23 mouse cellular contexts compared by ENCODE assay signal in the genomic region with DNA sequence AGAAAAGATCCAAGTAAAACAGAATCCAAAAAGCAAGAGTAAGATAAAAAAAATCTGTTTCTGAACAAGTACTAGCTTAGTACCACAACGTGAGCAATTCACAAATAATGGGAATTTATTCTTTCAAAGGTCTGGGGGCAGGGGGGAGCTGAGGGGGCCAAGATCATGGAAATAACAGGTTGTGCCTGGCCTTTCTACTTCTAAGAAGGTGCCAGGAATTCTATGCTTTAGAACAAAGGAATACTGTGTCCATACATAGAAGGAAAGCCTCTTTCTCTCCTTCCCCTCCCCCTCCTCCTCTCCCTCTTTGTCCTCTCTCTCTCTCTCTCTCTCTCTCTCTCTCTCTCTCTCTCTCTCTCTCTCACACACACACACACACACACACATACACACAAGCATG.
DNase-seq lines count a peak whose midpoint lies in the region; ATAC-seq lines count a peak whose summit lies in the region.
"Had no signal": no experiment of that assay in that cellular context is flagged by ENCODE, and none has a peak within 500 bp of the region (broad histone marks: within the 10 kb centered on the region; RNA-seq: fewer than 3 reads in every experiment).

No protein-coding gene starts in this region.

- H3K9ac ChIP-seq in hindbrain, embryonic 13.5 days, result no peak overlapping the region
- no peak overlapping the region for H3K9ac ChIP-seq in midbrain, embryonic 12.5 days (replicated peaks)
- H3K9ac ChIP-seq in midbrain, embryonic 16.5 days (ENCODE audit: low read depth, low read length), result no peak overlapping the region
- H3K9ac ChIP-seq in midbrain, embryonic 13.5 days (replicated peaks), result no peak overlapping the region
- H3K9ac ChIP-seq: hindbrain, embryonic 15.5 days; limb, embryonic 13.5 days; lung, embryonic 15.5 days had no signal

- no peak overlapping the region for H3K4me3 ChIP-seq in hindbrain, embryonic 10.5 days
- no peak overlapping the region for H3K4me3 ChIP-seq in hindbrain, embryonic 13.5 days
- no peak overlapping the region for H3K4me3 ChIP-seq in midbrain, embryonic 12.5 days
- H3K4me3 ChIP-seq in midbrain, embryonic 16.5 days (ENCODE audit: low read depth, low read length), result no peak overlapping the region
- H3K4me3 ChIP-seq in midbrain, embryonic 13.5 days (replicated peaks), result no peak overlapping the region
- H3K4me3 ChIP-seq: erythroblast, embryonic 14.5 days; hindbrain, embryonic 15.5 days; layer of hippocampus, adult 2 months; left cerebral cortex, adult 2 months; limb, embryonic 13.5 days; lung, embryonic 15.5 days had no signal

- WGBS in hindbrain, embryonic 10.5 days, result 24% methylated on average over 1 of the region's 1 CpGs
- WGBS in hindbrain, embryonic 13.5 days, result 21% methylated on average over 1 of the region's 1 CpGs
- WGBS in midbrain, embryonic 12.5 days, result 31% methylated on average over 1 of the region's 1 CpGs
- WGBS in midbrain, embryonic 16.5 days, result 19% methylated on average over 1 of the region's 1 CpGs
- 24% methylated on average over 1 of the region's 1 CpGs for WGBS in midbrain, embryonic 13.5 days

- no peak for ATAC-seq in hindbrain, embryonic 13.5 days (ENCODE audit: low FRiP score)
- ATAC-seq in midbrain, embryonic 12.5 days (ENCODE audit: low FRiP score, low read depth), result peak; percentile 66; the same call in 1 of the 2 replicates
- ATAC-seq in midbrain, embryonic 16.5 days, result no peak
- 0 out of 2 replicates have a peak, but pooled peaks have one; percentile 56 for ATAC-seq in midbrain, embryonic 13.5 days

- H3K9me3 ChIP-seq in hindbrain, embryonic 10.5 days, result no peaks in the 10 kb centered on the region
- no peaks in the 10 kb centered on the region for H3K9me3 ChIP-seq in hindbrain, embryonic 13.5 days
- no peaks in the 10 kb centered on the region for H3K9me3 ChIP-seq in midbrain, embryonic 12.5 days
- no peaks in the 10 kb centered on the region for H3K9me3 ChIP-seq in midbrain, embryonic 16.5 days (replicated peaks; ENCODE audit: control insufficient read depth, low read length, poor library complexity, severe bottlenecking)
- no peaks in the 10 kb centered on the region for H3K9me3 ChIP-seq in midbrain, embryonic 13.5 days
- H3K9me3 ChIP-seq: hindbrain, embryonic 15.5 days; limb, embryonic 13.5 days; lung, embryonic 15.5 days had no signal

- peak overlapping the region; percentile 88 for H3K27ac ChIP-seq in hindbrain, embryonic 10.5 days
- H3K27ac ChIP-seq in hindbrain, embryonic 13.5 days, result no peak overlapping the region
- H3K27ac ChIP-seq in midbrain, embryonic 12.5 days (replicated peaks), result no peak overlapping the region
- H3K27ac ChIP-seq in midbrain, embryonic 16.5 days (ENCODE audit: low read length), result no peak overlapping the region
- peak overlapping the region; percentile 45; the same call in 1 of the 2 replicates for H3K27ac ChIP-seq in midbrain, embryonic 13.5 days
- H3K27ac ChIP-seq: hindbrain, embryonic 15.5 days; layer of hippocampus, adult 2 months; left cerebral cortex, adult 2 months; limb, embryonic 13.5 days; lung, embryonic 15.5 days had no signal

- no peaks in the 10 kb centered on the region for H3K27me3 ChIP-seq in hindbrain, embryonic 10.5 days (ENCODE audit: insufficient read depth, poor library complexity, severe bottlenecking)
- no peaks in the 10 kb centered on the region for H3K27me3 ChIP-seq in hindbrain, embryonic 13.5 days
- H3K27me3 ChIP-seq in midbrain, embryonic 12.5 days, result no peaks in the 10 kb centered on the region
- no peaks in the 10 kb centered on the region for H3K27me3 ChIP-seq in midbrain, embryonic 16.5 days (ENCODE audit: control insufficient read depth, insufficient read depth, low read depth, low read length)
- H3K27me3 ChIP-seq in midbrain, embryonic 13.5 days, result no peaks in the 10 kb centered on the region
- H3K27me3 ChIP-seq: hindbrain, embryonic 15.5 days; limb, embryonic 13.5 days; lung, embryonic 15.5 days had no signal

- DNase-seq in hindbrain, embryonic 10.5 days (ENCODE audit: low spot score), result peak; percentile 5
- peak; percentile 22 for DNase-seq in embryo, embryonic 11 days
- DNase-seq in kidney, adult 18-20 months, result no peak
- DNase-seq: adrenal gland, postnatal 25 days; B cell, adult 2 months; cerebellum, adult 8-10 months; cerebellum, postnatal 25 days; gastrocnemius, postnatal 14 days; heart, postnatal 14 days; kidney, adult 2 months; kidney, postnatal 36 days; thymus, postnatal 4 days had no signal

- peaks cover 10% of the 10 kb centered on the region for H3K4me1 ChIP-seq in hindbrain, embryonic 10.5 days (replicated peaks)
- H3K4me1 ChIP-seq in hindbrain, embryonic 13.5 days (replicated peaks), result no peaks in the 10 kb centered on the region
- no peaks in the 10 kb centered on the region for H3K4me1 ChIP-seq in midbrain, embryonic 12.5 days
- H3K4me1 ChIP-seq in midbrain, embryonic 16.5 days (ENCODE audit: control insufficient read depth, insufficient read depth, low read length), result no peaks in the 10 kb centered on the region
- H3K4me1 ChIP-seq in midbrain, embryonic 13.5 days (replicated peaks), result peaks cover 5% of the 10 kb centered on the region; the same call in 1 of the 2 replicates
- H3K4me1 ChIP-seq: hindbrain, embryonic 15.5 days; limb, embryonic 13.5 days; lung, embryonic 15.5 days had no signal

- H3K36me3 ChIP-seq in hindbrain, embryonic 10.5 days, result no peaks in the 10 kb centered on the region
- no peaks in the 10 kb centered on the region for H3K36me3 ChIP-seq in hindbrain, embryonic 13.5 days
- H3K36me3 ChIP-seq in midbrain, embryonic 12.5 days, result no peaks in the 10 kb centered on the region
- H3K36me3 ChIP-seq in midbrain, embryonic 16.5 days (ENCODE audit: control insufficient read depth, insufficient read depth, low read length), result no peaks in the 10 kb centered on the region
- H3K36me3 ChIP-seq in midbrain, embryonic 13.5 days, result no peaks in the 10 kb centered on the region
- H3K36me3 ChIP-seq: hindbrain, embryonic 15.5 days; limb, embryonic 13.5 days; lung, embryonic 15.5 days had no signal

- no peak overlapping the region for H3K4me2 ChIP-seq in hindbrain, embryonic 13.5 days
- H3K4me2 ChIP-seq in midbrain, embryonic 12.5 days (replicated peaks), result no peak overlapping the region
- H3K4me2 ChIP-seq in midbrain, embryonic 16.5 days (ENCODE audit: low read length), result no peak overlapping the region
- no peak overlapping the region for H3K4me2 ChIP-seq in midbrain, embryonic 13.5 days (replicated peaks)
- H3K4me2 ChIP-seq: hindbrain, embryonic 15.5 days; limb, embryonic 13.5 days; liver, embryonic 11.5 days; lung, embryonic 15.5 days had no signal

Comparison
In these comparisons a context has a peak if more than half of its experiments do, and no peak if none do; other contexts are left out.
1. H3K27ac ChIP-seq: peak in hindbrain, embryonic 10.5 days (single experiment) and midbrain, embryonic 13.5 days (single experiment); none in hindbrain, embryonic 13.5 days (single experiment), midbrain, embryonic 12.5 days (single experiment) and midbrain, embryonic 16.5 days (single experiment).
2. ATAC-seq: peak in midbrain, embryonic 12.5 days (single experiment) and midbrain, embryonic 13.5 days (single experiment); none in hindbrain, embryonic 13.5 days (single experiment) and midbrain, embryonic 16.5 days (single experiment).